Mouse (Mus musculus) kidney, adult 2 months (tissue): ENCODE results near the gene Hspb7.

ENCODE experiments used
- CTCF ChIP-seq: fragments of 200-500 bp; conservative IDR thresholded peaks from 2 replicates; pipeline ENCODE4 v1.5.1; 2011; ENCODE audit warnings: low read depth, mild to moderate bottlenecking, control low read depth, low read length, moderate library complexity, mixed read lengths; ENCODE audit not compliant: insufficient read depth, insufficient read length
- POLR2A ChIP-seq: fragments of 200-500 bp; IDR thresholded peaks from one replicate; pipeline ENCODE4 v1.6.1; 2011; ENCODE audit warnings: low read depth, low read length, control low read depth

GRCm38 (mm10) chr4:141439083-141439803 is 18.7 kb downstream of the Hspb7 start:
- TF ChIP-seq CTCF (no peak), POLR2A (no peak)
